Mouse (Mus musculus) lung, postnatal 0 days (tissue): ENCODE measurements at regions not wholly inside any gene's neighbourhood (a gene's known extent, or its start where the extent isn't known, plus 50 kb on each side); places are given as distances from the start of the nearest gene placed in this dataset.

Source experiments
- CTCF ChIP-seq: IDR thresholded peaks from 2 replicates; pipeline ENCODE4 v1.5.1; 2016; ENCODE audit warnings: antibody characterized with exemption, mild to moderate bottlenecking
- EP300 ChIP-seq: IDR thresholded peaks from 2 replicates; pipeline ENCODE4 v1.6.1; 2016; ENCODE audit warnings: antibody characterized with exemption, mild to moderate bottlenecking, control low read depth

DNA sequence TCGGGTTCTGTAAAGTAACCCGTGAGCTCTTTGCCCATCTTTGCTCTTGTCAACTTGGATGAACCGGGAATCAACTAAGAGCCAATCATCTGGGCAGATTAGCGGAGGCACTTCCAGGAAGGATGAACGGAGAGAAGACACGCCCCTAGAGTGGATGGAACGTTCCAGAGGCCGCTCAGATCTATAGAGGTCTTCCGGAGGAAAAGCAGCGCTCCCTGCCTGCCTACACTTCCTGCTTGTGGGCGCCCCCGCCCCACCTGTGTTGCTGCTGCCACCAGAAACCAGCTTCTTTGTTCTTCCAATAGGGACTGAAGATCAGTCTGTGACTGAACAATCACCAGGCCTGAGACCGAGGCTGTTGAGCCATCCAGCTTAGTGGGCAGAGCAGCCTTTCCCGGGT is 192.7 kb downstream of the Unc5cl start:
- TF ChIP-seq CTCF (no peak), EP300 (no peak)
